Mouse (Mus musculus): ENCODE measurements around the gene Ttc7b.

Ttc7b gene

GRCm38 (mm10) chr12:100483054-100483453, 37.6 kb downstream of the Ttc7b start:
- no peak for DNase-seq

GRCm38 (mm10) chr12:100482255-100482654, 38.4 kb downstream of the Ttc7b start:
- no peak for DNase-seq

- no peak for DNase-seq
These were observed 39.1 kb downstream of the Ttc7b start for GRCm38 (mm10) chr12:100481443-100482026.

- peak; percentile 30 to 46 for DNase-seq
These were observed 39.8 kb downstream of the Ttc7b start for GRCm38 (mm10) chr12:100480642-100481442.

DNA sequence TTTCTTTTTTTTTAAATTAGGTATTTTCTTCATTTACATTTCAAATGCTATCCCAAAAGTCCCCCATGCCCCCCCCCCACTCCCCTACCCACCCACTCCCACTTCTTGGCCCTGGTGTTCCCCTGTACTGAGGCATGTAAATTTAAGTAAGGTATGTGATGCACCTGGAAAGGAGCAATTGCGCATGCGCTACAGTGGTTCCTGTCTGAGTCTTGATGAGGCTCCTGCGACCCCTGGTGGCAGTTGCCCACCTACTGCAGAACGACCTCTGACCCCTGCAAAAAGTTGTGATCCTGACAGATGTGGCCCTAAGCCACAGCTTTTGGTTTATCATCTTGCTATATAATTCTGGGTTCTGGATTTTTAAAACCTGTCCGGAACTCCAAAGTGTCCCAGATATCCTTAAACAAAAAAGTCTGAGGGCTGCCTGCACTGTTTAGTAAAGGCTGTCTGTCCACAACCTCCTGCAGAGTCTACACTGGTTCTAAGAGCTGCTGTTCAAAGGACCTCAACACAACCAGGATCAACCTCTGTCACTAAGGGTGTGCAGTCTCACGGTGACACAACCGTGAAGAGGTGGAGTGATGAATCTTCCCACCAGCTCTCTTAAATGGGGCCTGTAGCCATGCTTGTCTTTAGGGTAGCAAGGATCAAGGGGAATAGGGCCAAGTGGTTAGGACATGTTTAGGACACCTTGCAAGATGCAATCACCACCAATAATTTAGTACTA, 40.6 kb downstream of the Ttc7b start:
- DNase-seq = peak; percentile 60 to 72

- DNase-seq = no peak
These were observed 41.3 kb downstream of the Ttc7b start for GRCm38 (mm10) chr12:100479270-100479869.

- DNase-seq = no peak
These were observed 42.0 kb downstream of the Ttc7b start for GRCm38 (mm10) chr12:100478615-100479014.

GRCm38 (mm10) chr12:100478151-100478550, 42.5 kb downstream of the Ttc7b start:
- no peak for DNase-seq

DNA sequence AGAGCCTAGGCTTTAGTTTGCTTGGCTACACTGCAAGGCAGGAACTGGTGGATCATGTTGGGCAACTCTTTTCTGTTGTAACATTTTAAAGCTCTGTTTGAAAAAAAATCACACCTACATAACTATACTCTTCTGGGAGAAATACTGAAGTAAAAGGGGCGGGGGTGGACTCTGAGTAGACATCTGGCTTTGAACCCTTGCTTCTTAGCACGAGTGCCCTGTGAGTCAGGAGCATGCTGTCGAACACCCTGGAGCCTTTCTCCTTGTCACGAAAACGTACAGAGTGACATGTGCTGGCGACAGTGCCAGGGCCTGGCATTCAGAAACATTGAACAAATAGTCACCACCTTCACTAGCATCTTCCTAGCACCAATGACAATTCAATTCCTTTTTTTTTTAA, 43.2 kb downstream of the Ttc7b start:
- no peak for DNase-seq

GRCm38 (mm10) chr12:100476351-100476750, 44.3 kb downstream of the Ttc7b start:
- DNase-seq = no peak

GRCm38 (mm10) chr12:100475489-100475888, 45.1 kb downstream of the Ttc7b start:
- DNase-seq = no peak

DNA sequence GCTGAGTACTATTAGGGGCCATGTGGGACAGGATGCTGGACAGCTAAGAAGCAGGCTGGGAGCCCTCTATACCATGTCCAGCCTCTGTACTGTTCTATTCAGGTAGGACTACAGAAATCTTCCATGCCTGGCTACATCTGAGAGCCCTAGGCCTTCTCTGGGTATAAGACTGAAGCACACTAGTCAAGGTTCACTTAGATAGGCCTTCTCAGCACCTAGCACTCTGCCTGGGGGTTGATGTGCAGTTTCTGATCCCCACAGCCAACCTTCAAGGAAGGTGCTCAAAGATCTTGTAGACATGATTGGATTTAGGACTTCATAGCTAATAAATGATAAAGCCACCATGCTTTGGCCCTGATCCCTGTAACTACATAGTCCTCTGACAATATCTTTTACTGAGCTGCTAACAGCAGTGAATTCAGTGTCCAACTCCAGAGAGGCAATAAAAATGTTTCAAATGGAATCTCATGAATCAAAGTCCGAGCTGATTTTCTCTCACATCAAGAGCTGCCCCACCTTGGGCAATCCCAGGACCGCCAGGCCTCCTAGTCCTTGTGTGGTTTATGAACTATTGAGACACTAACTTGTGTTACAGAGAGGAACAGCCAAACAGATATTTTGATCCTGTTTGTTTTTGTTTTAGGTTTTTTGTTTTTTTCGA, 45.8 kb downstream of the Ttc7b start:
- DNase-seq = no peak

DNA sequence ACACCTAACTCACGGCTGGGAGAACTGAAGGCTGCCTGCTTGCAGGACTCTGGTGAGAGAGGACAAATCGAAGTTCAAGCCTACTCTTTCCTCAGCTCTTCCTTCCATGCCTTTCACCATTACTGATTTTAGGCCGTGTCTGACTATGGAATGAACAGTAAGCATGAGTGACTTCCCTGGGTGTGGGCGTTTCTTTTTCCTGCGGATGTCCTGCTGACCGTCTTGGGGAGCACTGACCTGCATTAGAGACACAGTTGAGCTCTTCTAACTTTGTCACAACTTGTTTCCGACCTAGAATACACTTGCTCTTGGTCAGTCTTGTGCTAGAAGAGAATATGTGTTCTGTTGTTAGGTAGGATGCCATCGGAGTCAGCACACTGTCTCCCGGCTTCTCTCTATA, 50.3 kb downstream of the Ttc7b start:
- peak in 1 of 2 experiments; percentile 24 for DNase-seq

GRCm38 (mm10) chr12:100469503-100470293, 50.9 kb downstream of the Ttc7b start:
- DNase-seq = no peak

GRCm38 (mm10) chr12:100465101-100465715, 55.4 kb downstream of the Ttc7b start:
- no peak for DNase-seq

GRCm38 (mm10) chr12:100457701-100458100, 62.9 kb downstream of the Ttc7b start:
- DNase-seq = no peak

GRCm38 (mm10) chr12:100456257-100456975, 64.2 kb downstream of the Ttc7b start:
- DNase-seq = no peak

- DNase-seq = peak in 1 of 2 experiments; percentile 32
These were observed 65.2 kb downstream of the Ttc7b start for GRCm38 (mm10) chr12:100455453-100455852.

- no peak for DNase-seq
These were observed 72.8 kb downstream of the Ttc7b start for GRCm38 (mm10) chr12:100447701-100448277.

GRCm38 (mm10) chr12:100447161-100447560, 73.5 kb downstream of the Ttc7b start:
- DNase-seq = peak in 1 of 2 experiments; percentile 34

Measured in lung, postnatal 4 days (tissue).